Mouse (Mus musculus) layer of hippocampus, adult 9-11 months (tissue): ENCODE data around the gene Krtap3-3.
"Not testable (repeated sequence)": the region's sequence is repeated elsewhere in the genome, so short reads cannot be mapped to it uniquely, and the experiment has no call there.

ENCODE experiments used
- DNase-seq: peaks from one replicate; pipeline ENCODE4 v3.0.0; 2022

The Krtap3-3 gene

GRCm38 (mm10) chr11:99550765-99551164 lies at the start of gene Krtap3-3:
TSS of gene Krtap3-3 (minus strand) at chr11:99550865.
- DNase-seq: no peak

- not testable (repeated sequence) for DNase-seq
Measured at GRCm38 (mm10) chr11:99597742-99598141, 47.1 kb upstream of the Krtap3-3 start, which contains the start of gene Krtap9-3. TSS of gene Krtap9-3 (minus strand) at chr11:99598105.

GRCm38 (mm10) chr11:99590981-99591380 lies 40.3 kb upstream of the Krtap3-3 start, which contains the start of gene Krtap1-3:
TSS of gene Krtap1-3 (minus strand) at chr11:99591339.
- DNase-seq: no peak

DNA sequence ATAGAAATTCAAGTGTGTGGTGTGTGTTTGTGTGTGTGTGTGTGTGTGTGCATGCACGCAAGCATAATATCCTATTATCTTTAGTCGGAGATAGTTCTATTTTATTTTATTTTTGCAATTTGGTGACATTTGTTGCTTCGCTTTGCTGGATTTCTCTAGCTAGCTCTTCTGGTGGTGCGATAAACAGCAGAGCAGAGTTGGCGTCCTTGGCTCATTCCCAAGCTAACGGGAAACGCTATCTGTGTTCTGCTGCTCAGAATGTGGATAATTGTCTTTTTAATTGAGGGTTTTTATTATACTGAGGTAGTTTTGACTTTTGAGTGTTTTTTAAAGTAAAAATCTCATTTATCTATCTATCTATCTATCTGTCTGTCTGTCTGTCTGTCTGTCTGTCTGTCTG lies 34.4 kb upstream of the Krtap3-3 start:
- peak; percentile 61 for DNase-seq

DNA sequence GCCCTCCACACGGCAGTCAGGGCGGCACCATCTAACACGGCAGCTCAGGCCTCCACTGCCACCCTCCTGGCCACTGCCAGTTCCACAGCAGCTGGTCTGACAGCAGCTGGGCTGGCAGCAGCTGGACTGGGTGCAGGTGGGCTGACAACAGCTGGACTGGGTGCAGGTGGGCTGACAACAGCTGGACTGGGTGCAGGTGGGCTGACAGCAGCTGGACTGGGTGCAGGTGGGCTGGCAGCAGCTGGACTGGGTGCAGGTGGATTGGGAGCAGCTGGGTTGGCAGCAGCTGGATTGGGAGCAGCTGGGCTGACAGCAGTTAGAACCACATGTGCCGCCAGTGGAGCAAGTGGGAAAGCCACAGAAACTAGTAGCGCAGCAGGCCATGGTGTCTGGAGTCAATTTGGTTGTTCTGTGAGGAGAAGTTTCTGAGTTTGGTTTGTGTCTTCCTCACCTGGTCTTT lies 32.6 kb upstream of the Krtap3-3 start, which contains the start of gene Krtap1-4:
Gene Krtap1-4, minus strand, starts transcription at position 410 of the 460 bp plus-strand sequence.
- no peak for DNase-seq

- no peak for DNase-seq
Measured at GRCm38 (mm10) chr11:99581564-99581963, 30.9 kb upstream of the Krtap3-3 start.

DNA sequence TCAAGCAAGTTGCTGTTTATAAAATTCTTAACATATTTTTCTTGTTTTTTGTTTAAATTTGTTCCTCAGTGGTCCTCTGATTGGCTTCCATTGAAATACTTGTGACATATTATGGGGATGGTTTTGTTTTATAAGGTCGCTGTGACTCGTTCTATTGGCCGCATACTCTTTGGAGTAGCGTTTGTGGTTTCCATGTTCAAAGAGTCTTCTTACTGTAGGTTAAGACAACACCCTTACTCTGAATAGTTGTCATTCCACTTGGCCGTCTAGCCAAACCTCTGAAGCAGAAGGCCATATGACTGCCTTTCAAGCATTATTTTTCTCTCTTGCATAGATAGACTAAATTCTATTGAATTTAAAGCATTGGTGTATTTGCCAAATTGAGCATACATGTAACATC lies 30.4 kb upstream of the Krtap3-3 start:
- DNase-seq: no peak

DNA sequence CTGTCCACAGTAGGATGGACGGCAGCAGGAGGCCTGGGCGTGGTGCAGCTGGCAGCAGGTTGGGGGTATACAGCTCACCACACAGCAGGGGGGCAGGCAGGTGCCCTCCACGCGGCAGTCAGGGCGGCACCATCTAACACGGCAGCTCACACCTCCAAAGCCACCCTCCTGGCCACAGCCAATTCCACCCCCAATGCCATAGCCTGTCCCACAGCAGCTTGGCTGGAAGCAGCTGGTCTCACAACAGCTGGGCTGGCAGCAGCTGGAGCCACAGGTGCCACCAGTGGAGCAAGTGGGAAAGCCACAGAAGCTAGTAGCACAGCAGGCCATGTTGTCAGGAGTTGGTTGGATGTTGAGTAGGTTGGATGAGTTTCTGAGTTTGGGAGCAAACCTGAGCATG lies 30.0 kb upstream of the Krtap3-3 start, which contains the start of gene Krtap1-5:
Gene Krtap1-5, minus strand, starts transcription at position 381 of the 400 bp plus-strand sequence.
- DNase-seq: no peak

DNA sequence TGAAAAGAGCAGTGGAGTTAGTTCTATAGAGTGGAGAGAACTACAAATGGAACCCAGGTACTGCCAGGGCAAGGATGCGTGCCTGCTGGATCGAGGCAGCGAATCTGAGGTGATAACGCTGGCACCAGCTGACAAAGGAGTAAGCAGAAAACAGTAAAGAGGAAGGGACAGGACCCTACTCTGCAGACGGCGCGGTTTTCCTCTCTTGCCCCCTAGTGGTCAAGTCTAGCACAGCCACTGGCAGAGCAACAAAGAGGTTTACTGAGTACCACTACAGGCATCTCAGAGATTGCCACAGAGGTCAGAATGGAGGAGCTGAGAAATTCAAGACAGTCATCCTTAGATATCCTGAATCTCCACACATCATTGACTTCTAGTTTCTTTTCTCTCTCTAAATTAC lies 23.4 kb upstream of the Krtap3-3 start:
- peak; percentile 40 for DNase-seq

DNA sequence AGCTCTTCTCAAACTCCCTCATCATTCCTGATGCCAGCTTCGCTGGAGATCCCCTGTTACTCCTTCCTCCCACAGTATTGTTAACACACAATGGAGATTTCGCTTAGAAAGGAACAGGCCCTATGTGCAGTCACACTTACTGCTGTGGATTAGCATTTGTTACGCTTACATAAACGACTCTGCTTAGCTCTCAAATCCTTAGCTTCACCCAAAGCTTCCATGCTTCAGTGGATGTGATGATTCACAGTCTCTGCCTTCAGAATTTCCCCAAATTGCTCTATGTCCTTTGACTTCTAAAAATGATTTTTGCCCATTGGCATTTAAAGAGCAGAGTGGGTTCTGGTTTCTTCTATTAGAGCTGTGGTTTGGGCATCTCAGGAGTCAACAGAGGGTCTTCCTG lies 22.5 kb upstream of the Krtap3-3 start:
- no peak for DNase-seq

GRCm38 (mm10) chr11:99566530-99566929 lies 15.9 kb upstream of the Krtap3-3 start, which contains the start of gene Krtap3-1:
TSS of gene Krtap3-1 (minus strand) at chr11:99566630.
- DNase-seq: no peak

DNA sequence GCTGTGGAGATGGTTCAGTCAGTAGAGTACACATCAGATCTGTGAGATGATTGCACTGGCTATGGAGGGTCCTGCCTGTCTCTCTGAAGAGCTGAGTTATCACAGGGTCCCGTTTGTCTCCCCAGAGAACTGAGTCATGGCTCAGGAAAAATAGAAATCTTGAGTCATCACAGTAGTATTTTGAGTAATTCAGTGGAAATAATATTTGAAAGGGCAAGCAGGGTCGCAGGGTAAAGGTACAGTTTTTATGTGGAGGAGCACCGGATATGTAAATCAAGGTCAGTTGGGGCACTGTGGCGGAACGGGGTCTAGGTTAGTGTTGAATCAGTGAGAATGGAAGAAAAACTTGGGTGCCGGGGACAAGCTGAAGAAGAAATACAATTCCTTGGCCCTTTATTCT lies 11.9 kb upstream of the Krtap3-3 start:
- DNase-seq: no peak

DNA sequence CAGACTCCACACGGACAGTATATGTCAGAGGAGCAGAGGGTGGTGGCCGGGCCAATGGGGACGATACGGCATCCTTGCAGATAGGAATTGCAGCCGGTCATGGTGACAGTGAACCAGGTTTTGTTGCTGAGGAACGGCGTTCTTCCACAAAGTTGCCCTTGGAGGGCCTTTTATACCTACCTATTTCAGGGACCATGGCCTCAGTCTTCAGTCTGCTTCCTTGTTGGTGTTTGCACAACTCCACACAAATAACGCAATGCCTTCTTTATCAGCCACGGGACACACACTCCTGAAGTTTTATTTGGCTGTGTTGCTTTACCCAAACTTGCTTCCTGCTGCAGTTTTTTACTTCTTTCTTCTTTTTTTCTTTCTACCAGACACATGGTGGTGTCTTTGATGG lies 8.7 kb upstream of the Krtap3-3 start, which contains the start of gene Gm11939:
Gene Gm11939, minus strand, starts transcription at position 101 of the 400 bp plus-strand sequence.
- no peak for DNase-seq

GRCm38 (mm10) chr11:99557976-99558745 lies 7.5 kb upstream of the Krtap3-3 start:
- peak; percentile 6 for DNase-seq

GRCm38 (mm10) chr11:99556753-99557152 lies 6.1 kb upstream of the Krtap3-3 start, which contains the start of gene Krtap3-2:
TSS of gene Krtap3-2 (minus strand) at chr11:99556853.
- no peak for DNase-seq

GRCm38 (mm10) chr11:99556195-99556594 lies 5.5 kb upstream of the Krtap3-3 start:
- no peak for DNase-seq

DNA sequence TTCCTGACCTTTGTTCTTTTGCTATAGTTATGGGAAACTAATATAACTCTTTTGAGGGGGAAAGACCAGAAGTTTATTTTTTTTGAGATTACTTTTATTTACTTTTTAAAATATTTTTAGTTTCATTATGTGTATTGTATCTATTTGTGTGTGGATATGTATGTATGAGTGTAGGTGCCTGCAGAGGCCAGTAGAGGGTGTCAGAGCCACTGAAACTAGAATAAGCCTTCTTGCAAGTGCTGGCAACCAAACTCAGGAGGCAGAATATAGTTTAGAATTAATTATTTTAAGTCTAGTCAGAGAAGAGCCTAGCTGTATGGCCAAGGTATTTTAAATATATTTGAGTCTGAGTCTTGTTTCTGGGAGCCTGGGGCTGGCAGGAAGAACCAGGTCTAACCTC lies 2.8 kb downstream of the Krtap3-3 start:
- DNase-seq: no peak

- peak; percentile 74 for DNase-seq
Measured at GRCm38 (mm10) chr11:99539721-99540120, 10.9 kb downstream of the Krtap3-3 start.

- no peak for DNase-seq
Measured at GRCm38 (mm10) chr11:99521288-99521860, 29.3 kb downstream of the Krtap3-3 start, which contains the start of gene Krt39. TSS of gene Krt39 (minus strand) at chr11:99521338.

DNA sequence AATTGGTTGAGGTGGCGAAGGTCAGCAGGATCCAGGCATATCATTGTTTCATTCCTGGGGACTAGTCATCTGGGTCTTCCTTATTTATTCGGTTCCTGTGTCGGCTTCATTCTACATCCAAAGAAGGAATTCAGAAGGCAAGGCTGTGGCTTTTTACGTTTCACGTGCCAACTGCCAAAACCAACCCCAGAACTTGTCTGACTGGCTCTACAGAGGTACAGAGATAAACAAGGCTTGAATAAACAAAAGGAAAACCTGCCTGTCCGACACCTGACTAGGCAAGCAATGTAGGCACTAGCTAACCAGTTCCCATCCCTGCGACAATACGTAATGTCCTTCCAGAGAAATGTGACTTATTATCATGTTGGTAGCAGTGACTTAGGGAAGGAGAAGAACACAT lies 36.6 kb downstream of the Krtap3-3 start:
- no peak for DNase-seq
